Mouse (Mus musculus): Measurements from ENCODE around the gene Lamc2. TPM values are rescaled to one million over a fixed set of nuclear protein-coding genes. Genes with fewer than 3 reads are reported as not detected.
A peak's percentile ranks its signal among the peaks of the same experiment; 100 is the strongest.

Lamc2 gene
- polyA plus RNA-seq, 1 experiment = 37.5 TPM

DNA sequence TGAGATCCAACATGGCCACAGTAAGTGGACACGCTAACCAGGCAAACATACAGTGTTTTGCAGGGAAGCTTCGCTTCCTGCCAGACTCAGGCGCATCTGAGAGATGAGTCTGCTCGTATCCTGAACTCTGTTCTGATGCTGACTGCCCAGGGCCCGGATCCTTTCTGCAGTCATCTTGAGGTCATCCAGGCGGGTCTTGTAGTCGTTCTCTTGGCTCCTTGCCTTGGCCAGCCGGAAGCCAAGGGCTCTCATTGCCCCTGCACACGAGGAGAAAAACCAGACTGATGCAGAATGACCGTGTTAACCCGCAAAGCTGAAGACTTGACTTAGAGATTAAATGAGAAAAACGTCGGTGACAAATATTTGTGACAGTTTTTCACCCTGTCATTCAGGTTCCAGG lies 49.6 kb downstream of the Lamc2 start:
- TF ChIP-seq CTCF (IDR thresholded peaks at IDR 0.05; ENCODE audit: insufficient read depth, low read length) = no peak
- no peak for TF ChIP-seq POLR2A (IDR thresholded peaks at IDR 0.05; ENCODE audit: borderline replicate concordance, extremely low read depth, low read depth, low read length)
- no peak for DNase-seq
- 46% methylated on average over 13 of the region's 13 CpGs for WGBS
- no peak overlapping the region for H3K4me3 ChIP-seq (replicated peaks; ENCODE audit: extremely low read depth, low read depth, low read length)
- H3K4me1 ChIP-seq (ENCODE audit: control insufficient read depth, insufficient read depth, low read length) = peaks cover 5% of the 10 kb centered on the region; the same call in 1 of the 2 replicates

DNA sequence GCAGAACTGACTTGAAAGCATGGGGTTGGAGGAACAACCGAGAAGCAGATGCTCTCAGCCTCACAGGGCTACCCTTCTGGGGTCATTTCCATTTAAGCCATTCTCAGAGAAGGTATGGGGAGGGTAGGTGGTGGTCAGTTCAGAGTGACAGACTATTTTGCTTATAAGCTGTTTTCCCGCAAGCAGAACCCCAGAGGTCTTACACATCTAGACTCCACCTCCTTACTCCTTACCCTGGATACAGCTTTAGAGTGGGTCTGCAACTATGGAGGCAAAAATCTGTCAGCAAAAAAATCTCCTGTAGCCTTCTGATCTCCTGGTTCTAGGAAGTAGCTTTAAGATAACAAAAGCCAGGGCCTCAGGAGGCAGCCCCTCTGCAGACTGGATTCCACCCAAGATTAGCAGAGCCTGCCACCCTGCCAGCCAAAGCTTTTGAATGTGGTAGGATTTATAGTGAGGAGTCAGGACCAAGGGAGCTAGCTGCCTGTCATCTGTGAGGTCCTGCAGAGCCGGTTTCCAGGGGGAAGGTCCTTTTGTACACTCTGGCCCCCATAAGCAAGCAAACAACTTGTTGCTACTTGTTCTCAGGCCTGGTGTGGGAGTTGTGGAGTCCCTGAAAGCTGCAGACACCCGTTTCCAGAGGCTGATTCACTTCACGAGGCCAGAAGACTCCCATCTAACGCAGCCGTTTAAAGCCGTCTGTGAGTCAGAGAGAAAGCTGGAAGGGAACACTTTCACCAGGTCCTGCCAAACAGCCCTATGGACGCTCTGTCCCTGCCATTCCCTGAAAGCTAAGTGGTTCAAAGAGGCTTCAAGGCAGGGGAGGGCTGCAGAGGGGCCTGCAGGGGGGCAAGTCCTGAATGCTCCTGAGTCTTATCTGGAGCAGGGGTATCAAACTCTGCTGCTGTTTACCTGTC lies 52.1 kb downstream of the Lamc2 start:
- TF ChIP-seq POLR2A (IDR thresholded peaks at IDR 0.05; ENCODE audit: borderline replicate concordance, extremely low read depth, low read depth, low read length) = no peak
- TF ChIP-seq CTCF (IDR thresholded peaks at IDR 0.05; ENCODE audit: insufficient read depth, low read length) = no peak
- no peak for DNase-seq
- 43% methylated on average over 9 of the region's 9 CpGs for whole genome bisulfite sequencing
- Histone ChIP-seq H3K4me1 (ENCODE audit: control insufficient read depth, insufficient read depth, low read length) (peaks cover 3% of the 10 kb centered on the region; the same call in 1 of the 2 replicates), H3K4me3 (replicated peaks; ENCODE audit: extremely low read depth, low read depth, low read length) (no peak overlapping the region)

DNA sequence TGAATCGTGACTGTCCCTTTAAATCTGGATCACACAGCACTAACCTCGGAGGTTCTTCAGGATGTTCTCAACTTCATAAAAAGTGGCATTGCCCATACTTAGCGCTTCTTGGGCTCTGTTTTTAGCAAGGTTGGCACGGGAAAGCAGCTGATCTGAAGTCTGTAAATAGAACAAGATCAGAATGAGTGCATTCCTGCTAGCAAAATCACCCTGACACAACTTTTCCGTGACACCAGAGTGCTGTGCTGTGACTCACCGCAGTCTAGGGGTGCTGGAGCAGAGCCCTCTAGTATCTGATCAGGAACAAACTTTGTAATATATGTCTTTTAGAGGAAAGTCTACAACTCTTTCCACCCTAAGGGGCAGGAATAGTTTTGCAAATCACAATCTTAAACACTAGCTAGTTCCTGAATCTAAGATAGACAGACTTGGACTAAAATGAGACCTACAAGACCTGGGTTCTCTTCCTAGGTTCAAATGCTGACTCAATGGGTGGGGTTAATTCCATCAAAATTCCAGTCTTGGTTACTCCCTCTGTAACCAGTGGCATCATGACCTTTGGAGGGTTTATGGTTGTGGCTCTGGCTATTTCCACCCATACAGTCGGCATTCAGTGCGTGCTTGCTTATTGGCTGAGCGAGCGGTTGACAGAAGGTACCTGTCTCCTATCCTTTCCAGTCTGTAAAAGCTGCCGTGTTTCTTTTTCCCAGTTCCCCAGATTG lies 56.1 kb downstream of the Lamc2 start:
- H3K4me3 ChIP-seq (replicated peaks; ENCODE audit: extremely low read depth, low read depth, low read length) = no peak overlapping the region
- DNase-seq = peak; percentile 56
- WGBS = 60% methylated on average over 11 of the region's 11 CpGs
- TF ChIP-seq CTCF (IDR thresholded peaks at IDR 0.05; ENCODE audit: insufficient read depth, low read length) (no peak), POLR2A (IDR thresholded peaks at IDR 0.05; ENCODE audit: borderline replicate concordance, extremely low read depth, low read depth, low read length) (no peak)
- peaks cover 9% of the 10 kb centered on the region for H3K4me1 ChIP-seq (ENCODE audit: control insufficient read depth, insufficient read depth, low read length)

DNA sequence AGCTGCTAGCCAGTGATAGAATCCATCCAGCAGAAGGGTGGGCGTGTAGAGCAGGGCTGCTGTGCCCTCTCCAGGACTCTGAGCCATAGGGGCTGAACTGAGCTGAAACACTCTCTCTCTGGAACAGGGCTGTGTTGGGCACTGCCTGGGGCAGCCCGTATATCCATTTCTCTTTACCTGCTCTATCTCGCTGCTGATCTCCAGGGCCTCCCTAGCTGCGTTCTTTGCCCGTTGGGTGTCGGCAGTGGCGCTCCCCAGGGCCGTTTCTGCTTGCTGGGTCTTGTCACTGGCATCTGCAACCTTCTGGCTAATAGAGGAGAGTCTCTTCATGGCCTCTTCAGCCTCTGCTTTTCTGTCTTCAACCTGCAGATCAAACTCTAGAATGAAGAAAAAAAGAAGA lies 57.5 kb downstream of the Lamc2 start:
- Histone ChIP-seq H3K4me1 (ENCODE audit: control insufficient read depth, insufficient read depth, low read length) (peaks cover 9% of the 10 kb centered on the region), H3K4me3 (replicated peaks; ENCODE audit: extremely low read depth, low read depth, low read length) (no peak overlapping the region)
- TF ChIP-seq CTCF (IDR thresholded peaks at IDR 0.05; ENCODE audit: insufficient read depth, low read length) = no peak
- TF ChIP-seq POLR2A (IDR thresholded peaks at IDR 0.05; ENCODE audit: borderline replicate concordance, extremely low read depth, low read depth, low read length) = no peak
- no peak for DNase-seq
- 73% methylated on average over 8 of the region's 8 CpGs for WGBS

DNA sequence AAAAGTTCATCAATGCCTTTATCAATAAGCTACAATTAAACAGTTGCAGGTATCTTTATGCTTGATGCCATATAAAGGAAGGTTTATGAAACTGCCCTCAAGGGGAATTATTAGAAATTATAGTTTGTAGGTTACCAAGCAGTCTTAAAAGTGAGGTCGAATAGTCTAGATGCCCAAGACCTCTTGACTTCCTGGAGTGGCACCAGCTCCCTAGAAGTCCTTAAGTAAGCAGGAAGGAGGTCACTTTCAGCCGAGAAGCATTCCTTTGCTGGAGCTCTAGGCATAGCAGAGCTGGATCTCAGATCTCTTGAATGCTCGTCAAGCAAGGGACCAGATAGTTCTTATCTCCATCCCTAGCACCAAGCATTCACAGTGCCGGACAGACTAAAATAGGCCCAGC lies 58.6 kb downstream of the Lamc2 start:
- TF ChIP-seq CTCF (IDR thresholded peaks at IDR 0.05; ENCODE audit: insufficient read depth, low read length) (no peak), POLR2A (IDR thresholded peaks at IDR 0.05; ENCODE audit: borderline replicate concordance, extremely low read depth, low read depth, low read length) (no peak)
- DNase-seq = peak; percentile 47
- Histone ChIP-seq H3K4me1 (ENCODE audit: control insufficient read depth, insufficient read depth, low read length) (peaks cover 9% of the 10 kb centered on the region), H3K4me3 (replicated peaks; ENCODE audit: extremely low read depth, low read depth, low read length) (no peak overlapping the region)
- 39% methylated on average over 4 of the region's 4 CpGs for WGBS

DNA sequence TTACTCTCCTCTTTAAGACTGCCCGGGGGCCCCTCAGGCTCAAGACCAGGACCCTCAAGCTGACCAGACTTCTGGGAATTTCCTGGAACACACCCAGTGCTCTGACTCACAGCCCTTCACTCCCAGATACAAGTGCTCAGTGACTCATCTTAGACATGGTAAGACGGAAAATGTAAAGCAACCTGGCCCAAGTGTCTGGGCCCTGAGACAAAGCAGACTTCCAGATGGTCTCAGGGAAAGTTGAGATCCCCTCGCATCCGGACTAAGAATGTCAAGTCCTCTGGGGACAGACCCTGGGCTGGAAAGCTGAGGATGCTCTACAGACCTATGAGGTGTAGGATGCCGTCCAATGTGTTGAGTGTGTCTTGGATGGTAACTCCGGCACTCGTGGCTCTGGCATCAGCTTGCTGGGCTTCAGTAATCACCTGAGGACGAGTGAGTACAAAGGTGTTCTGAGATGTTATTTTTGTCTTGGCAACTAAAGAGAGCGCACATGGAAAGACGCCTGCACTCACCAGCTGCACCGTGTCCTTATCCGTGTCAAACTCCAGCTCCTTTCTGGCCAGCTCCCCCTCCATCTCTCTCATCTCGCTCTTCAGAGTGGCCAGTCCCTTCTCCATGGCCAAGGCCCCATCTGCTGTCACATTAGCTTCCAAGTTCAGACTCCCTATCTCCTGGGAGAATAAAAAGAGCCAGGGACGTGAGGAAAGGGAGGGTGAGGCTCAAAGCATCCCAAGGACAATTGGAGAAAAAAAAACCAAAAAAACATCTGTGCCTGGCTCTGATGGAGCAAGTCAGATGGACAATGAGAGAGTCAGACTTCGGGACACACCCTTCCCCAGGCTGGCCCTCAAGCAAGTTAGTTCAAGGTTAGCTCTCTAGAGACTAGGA lies 59.5 kb downstream of the Lamc2 start:
- H3K4me3 ChIP-seq (replicated peaks; ENCODE audit: extremely low read depth, low read depth, low read length) = no peak overlapping the region
- whole genome bisulfite sequencing = 66% methylated on average over 15 of the region's 15 CpGs
- peaks cover 9% of the 10 kb centered on the region for H3K4me1 ChIP-seq (ENCODE audit: control insufficient read depth, insufficient read depth, low read length)
- DNase-seq = no peak
- TF ChIP-seq CTCF (IDR thresholded peaks at IDR 0.05; ENCODE audit: insufficient read depth, low read length) (no peak), POLR2A (IDR thresholded peaks at IDR 0.05; ENCODE audit: borderline replicate concordance, extremely low read depth, low read depth, low read length) (no peak)

DNA sequence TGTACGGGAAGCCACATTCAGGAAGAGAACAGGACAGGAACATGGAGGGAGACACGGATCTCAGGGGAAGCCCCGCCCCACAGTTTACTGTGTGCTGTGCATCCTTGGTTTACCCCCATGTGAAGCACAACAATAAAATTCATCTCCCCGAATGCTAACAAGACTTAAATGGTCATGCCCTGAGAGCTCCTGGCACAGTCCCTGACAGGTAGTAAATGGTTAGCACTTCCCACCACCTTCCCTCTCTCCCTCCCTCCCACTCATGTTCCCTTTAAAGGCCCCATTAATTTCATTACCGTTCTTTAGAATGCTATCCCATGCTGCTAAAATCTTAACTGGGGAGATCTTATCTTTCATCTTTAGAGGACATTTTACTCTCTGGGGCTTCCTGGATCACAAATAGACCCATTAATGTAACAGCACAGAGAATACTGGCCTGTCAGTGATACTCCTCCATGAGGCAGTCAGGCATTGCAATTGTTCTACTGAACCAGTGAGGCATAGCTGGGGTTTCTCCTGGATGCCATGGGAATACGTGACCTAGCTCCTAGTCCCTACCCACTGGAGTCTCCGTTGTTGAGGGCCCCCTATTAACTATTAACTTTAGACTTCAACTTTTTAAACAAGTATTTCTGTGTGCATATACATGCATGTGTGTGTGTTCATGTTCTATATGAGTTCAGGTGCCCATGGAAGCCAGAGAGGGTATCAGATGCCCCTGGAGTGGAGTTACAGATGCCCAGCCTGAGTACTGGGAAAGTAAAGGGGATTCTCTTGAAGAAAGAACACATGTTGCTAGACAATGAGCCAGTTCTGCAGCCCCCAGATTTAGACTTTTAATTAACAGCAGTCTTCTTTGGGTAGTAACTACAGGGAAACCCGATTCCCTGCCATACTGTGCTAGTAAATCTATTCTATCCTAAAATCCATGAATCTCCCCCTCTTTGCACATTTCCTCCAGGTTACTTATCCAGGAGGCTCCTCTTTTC lies 60.7 kb downstream of the Lamc2 start:
- TF ChIP-seq POLR2A (IDR thresholded peaks at IDR 0.05; ENCODE audit: borderline replicate concordance, extremely low read depth, low read depth, low read length) (no peak), CTCF (IDR thresholded peaks at IDR 0.05; ENCODE audit: insufficient read depth, low read length) (no peak)
- no peak for DNase-seq
- peaks cover 9% of the 10 kb centered on the region for H3K4me1 ChIP-seq (ENCODE audit: control insufficient read depth, insufficient read depth, low read length)

DNA sequence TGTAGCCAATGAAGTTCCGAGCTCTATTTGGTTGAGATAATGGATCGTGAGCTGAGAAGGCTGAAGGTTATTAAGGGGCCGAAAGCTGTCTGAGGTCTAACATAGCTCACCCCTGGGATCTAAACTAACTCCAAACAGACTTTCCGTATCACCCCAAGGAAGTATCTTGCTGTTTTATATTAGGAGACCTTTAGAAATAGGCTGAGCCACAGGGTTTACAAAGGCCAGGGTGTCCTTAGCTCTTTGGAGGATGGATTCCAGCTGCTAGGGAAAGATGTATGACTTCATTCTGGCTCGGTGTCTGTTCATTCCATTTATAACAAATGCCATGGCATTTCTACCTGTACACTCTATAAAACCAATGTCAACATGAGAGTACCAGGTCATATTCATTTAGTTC lies 61.7 kb downstream of the Lamc2 start:
- H3K4me3 ChIP-seq (replicated peaks; ENCODE audit: extremely low read depth, low read depth, low read length) = no peak overlapping the region
- TF ChIP-seq CTCF (IDR thresholded peaks at IDR 0.05; ENCODE audit: insufficient read depth, low read length) (no peak), POLR2A (IDR thresholded peaks at IDR 0.05; ENCODE audit: borderline replicate concordance, extremely low read depth, low read depth, low read length) (no peak)
- no peak for DNase-seq
- peaks cover 9% of the 10 kb centered on the region for H3K4me1 ChIP-seq (ENCODE audit: control insufficient read depth, insufficient read depth, low read length)
- WGBS = 80% methylated on average over 5 of the region's 5 CpGs

More for the DNA sequence above, 60.7 kb downstream of the Lamc2 start:
- WGBS = 75% methylated on average over 8 of the region's 8 CpGs
- H3K4me3 ChIP-seq (replicated peaks; ENCODE audit: extremely low read depth, low read depth, low read length) = no peak overlapping the region

Data from lung, adult 2 months (tissue).